Mouse (Mus musculus) thymus, adult 2 months (tissue): ENCODE measurements around the gene Zfp472.

ENCODE experiments used
- CTCF ChIP-seq: fragments of 200-500 bp; IDR thresholded peaks from 2 replicates; pipeline ENCODE4 v1.5.1; 2012; ENCODE audit warnings: mild to moderate bottlenecking, control low read depth, low read length, moderate library complexity, borderline replicate concordance; ENCODE audit not compliant: control insufficient read depth, poor library complexity, insufficient read depth; ENCODE audit errors: extremely low read depth
- POLR2A ChIP-seq: fragments of 200-500 bp; IDR thresholded peaks from 2 replicates; pipeline ENCODE4 v1.6.1; 2012; ENCODE audit warnings: mild to moderate bottlenecking, low read length, control low read depth, moderate library complexity; ENCODE audit not compliant: control insufficient read depth, poor library complexity, insufficient read depth; ENCODE audit errors: extremely low read depth

- no peak for TF ChIP-seq POLR2A
- no peak for TF ChIP-seq CTCF
These were observed 14.6 kb upstream of the Zfp472 start for GRCm38 (mm10) chr17:32951006-32951405.
